Mouse (Mus musculus): ENCODE results near the gene Gm10256. TPM values are rescaled to one million over a fixed set of nuclear protein-coding genes. Genes with fewer than 3 reads are reported as not detected.
"Not testable (repeated sequence)": the region's sequence is repeated elsewhere in the genome, so short reads cannot be mapped to it uniquely, and the experiment has no call there.

The Gm10256 gene
- polyA plus RNA-seq (2012; fragmentation: generic; extraction: Trizol): not detected

DNA sequence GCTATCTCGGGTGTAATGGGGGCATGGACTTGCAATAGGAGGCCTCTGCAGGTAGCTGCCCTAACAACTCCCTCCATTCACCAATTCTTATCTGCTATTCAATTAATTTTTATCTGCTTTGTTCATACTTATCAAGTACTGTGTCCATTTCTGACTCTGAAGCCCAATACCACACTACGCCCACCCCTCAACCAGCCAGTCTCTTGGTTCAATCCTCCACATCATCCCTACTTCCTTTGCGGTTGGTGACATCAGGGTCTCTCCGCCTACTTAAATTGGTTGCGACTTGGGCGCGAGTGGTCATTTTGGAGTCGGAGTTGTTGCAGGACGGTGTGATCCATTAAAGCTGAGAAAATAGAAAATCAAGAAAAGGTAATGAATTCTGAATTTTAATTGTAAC is at the start of gene Gm10256, which contains the start of gene Rbmy:
Gene Gm10256, plus strand, starts transcription at position 320 of the 400 bp plus-strand sequence.
Gene Rbmy, plus strand, starts transcription at position 301 of the 400 bp plus-strand sequence.
- H3K4me2 ChIP-seq (ENCODE audit: low read depth); H3K4me3 ChIP-seq; H3K27me3 ChIP-seq (ENCODE audit: control insufficient read depth, insufficient read depth, insufficient read length); H3ac ChIP-seq (ENCODE audit: control insufficient read depth, insufficient read length); H3K36me3 ChIP-seq (ENCODE audit: control insufficient read depth, insufficient read depth); H3K79me2 ChIP-seq (ENCODE audit: control insufficient read depth, insufficient read depth): not testable (repeated sequence)

DNA sequence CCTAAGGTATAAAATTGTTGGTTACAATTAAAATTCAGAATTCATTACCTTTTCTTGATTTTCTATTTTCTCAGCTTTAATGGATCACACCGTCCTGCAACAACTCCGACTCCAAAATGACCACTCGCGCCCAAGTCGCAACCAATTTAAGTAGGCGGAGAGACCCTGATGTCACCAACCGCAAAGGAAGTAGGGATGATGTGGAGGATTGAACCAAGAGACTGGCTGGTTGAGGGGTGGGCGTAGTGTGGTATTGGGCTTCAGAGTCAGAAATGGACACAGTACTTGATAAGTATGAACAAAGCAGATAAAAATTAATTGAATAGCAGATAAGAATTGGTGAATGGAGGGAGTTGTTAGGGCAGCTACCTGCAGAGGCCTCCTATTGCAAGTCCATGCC is 34.4 kb upstream of the Gm10256 start, which contains the start of gene Gm4064:
Gene Gm4064, minus strand, starts transcription at position 101 of the 400 bp plus-strand sequence.
- not testable (repeated sequence) for H3ac ChIP-seq (ENCODE audit: control insufficient read depth, insufficient read length); H3K4me3 ChIP-seq; H3K4me2 ChIP-seq (ENCODE audit: low read depth); H3K79me2 ChIP-seq (ENCODE audit: control insufficient read depth, insufficient read depth); H3K27me3 ChIP-seq (ENCODE audit: control insufficient read depth, insufficient read depth, insufficient read length); H3K36me3 ChIP-seq (ENCODE audit: control insufficient read depth, insufficient read depth)

DNA sequence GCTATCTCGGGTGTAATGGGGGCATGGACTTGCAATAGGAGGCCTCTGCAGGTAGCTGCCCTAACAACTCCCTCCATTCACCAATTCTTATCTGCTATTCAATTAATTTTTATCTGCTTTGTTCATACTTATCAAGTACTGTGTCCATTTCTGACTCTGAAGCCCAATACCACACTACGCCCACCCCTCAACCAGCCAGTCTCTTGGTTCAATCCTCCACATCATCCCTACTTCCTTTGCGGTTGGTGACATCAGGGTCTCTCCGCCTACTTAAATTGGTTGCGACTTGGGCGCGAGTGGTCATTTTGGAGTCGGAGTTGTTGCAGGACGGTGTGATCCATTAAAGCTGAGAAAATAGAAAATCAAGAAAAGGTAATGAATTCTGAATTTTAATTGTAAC is 70.2 kb downstream of the Gm10256 start, which contains the start of gene Gm10352:
Gene Gm10352, plus strand, starts transcription at position 301 of the 400 bp plus-strand sequence.
- not testable (repeated sequence) for H3K4me2 ChIP-seq (ENCODE audit: low read depth); H3K27me3 ChIP-seq (ENCODE audit: control insufficient read depth, insufficient read depth, insufficient read length); H3ac ChIP-seq (ENCODE audit: control insufficient read depth, insufficient read length); H3K79me2 ChIP-seq (ENCODE audit: control insufficient read depth, insufficient read depth); H3K4me3 ChIP-seq; H3K36me3 ChIP-seq (ENCODE audit: control insufficient read depth, insufficient read depth)

Other genes with a start within 250 kb of the Gm10256 start
- gene H2al2c, start 231.6 kb upstream of the Gm10256 start, polyA plus RNA-seq (2012; fragmentation: generic; extraction: Trizol): not detected
- gene Sry, start 167.0 kb upstream of the Gm10256 start, polyA plus RNA-seq (2012; fragmentation: generic; extraction: Trizol): not detected
- gene H2al2b, start 110.0 kb upstream of the Gm10256 start, polyA plus RNA-seq (2012; fragmentation: generic; extraction: Trizol): not detected
- not detected for gene Gm4064, start 34.5 kb upstream of the Gm10256 start, polyA plus RNA-seq (2012; fragmentation: generic; extraction: Trizol)
- not detected for gene Rbmy, start within 50 bp of the Gm10256 start, polyA plus RNA-seq (2012; fragmentation: generic; extraction: Trizol)
- gene Gm10352, start 70.3 kb downstream of the Gm10256 start, polyA plus RNA-seq (2012; fragmentation: generic; extraction: Trizol): not detected
- not detected for gene Gm29289, start 101.9 kb downstream of the Gm10256 start, polyA plus RNA-seq (2012; fragmentation: generic; extraction: Trizol)

Measured in myocyte (in vitro differentiated cells).